Mouse (Mus musculus) forebrain, embryonic 15.5 days (tissue): Measurements from ENCODE around the gene Bscl2. TPM values are rescaled to one million over a fixed set of nuclear protein-coding genes. Genes with fewer than 3 reads are reported as not detected.

Source experiments
- ATAC-seq: fragments of 200-750 bp; cut with Nextera tagmentation; replicated peaks from 2 replicates; pipeline ENCODE4 v1.8.0; 2017; ENCODE audit warnings: mild to moderate bottlenecking, moderate TSS enrichment, moderate library complexity
- H3K27ac ChIP-seq: fragments of 300-500 bp; sonication (generic); replicated peaks from 2 replicates; pipeline ENCODE4 v1.5.1; 2015; ENCODE audit warnings: mild to moderate bottlenecking, inconsistent platforms
- H3K27me3 ChIP-seq: fragments of 300-500 bp; sonication (generic); 2 replicates; pipeline ENCODE4 v1.6.1; 2015; ENCODE audit warnings: inconsistent platforms
- H3K36me3 ChIP-seq: fragments of 300-500 bp; sonication (generic); 2 replicates; pipeline ENCODE4 v1.6.1; 2015; ENCODE audit warnings: mild to moderate bottlenecking, inconsistent platforms
- H3K4me1 ChIP-seq: fragments of 300-500 bp; sonication (generic); 2 replicates; pipeline ENCODE4 v1.6.1; 2015; ENCODE audit warnings: inconsistent platforms
- H3K4me2 ChIP-seq: fragments of 300-500 bp; sonication (generic); replicated peaks from 2 replicates; pipeline ENCODE4 v1.6.1; 2015; ENCODE audit warnings: mild to moderate bottlenecking, inconsistent platforms
- H3K4me3 ChIP-seq: fragments of 300-500 bp; sonication (generic); 2 replicates; pipeline ENCODE4 v1.5.1; 2015; ENCODE audit warnings: mild to moderate bottlenecking, inconsistent platforms
- H3K9ac ChIP-seq: fragments of 300-500 bp; sonication (generic); replicated peaks from 2 replicates; pipeline ENCODE4 v1.6.1; 2015; ENCODE audit warnings: mild to moderate bottlenecking, inconsistent platforms
- H3K9me3 ChIP-seq: fragments of 300-500 bp; sonication (generic); 2 replicates; pipeline ENCODE4 v1.6.1; 2016; ENCODE audit warnings: inconsistent platforms
- WGBS: fragments of 180-500 bp; shearing (Covaris S2); methylation state at CpG from one replicate; pipeline ENCODE4 v1.1.7; 2015; ENCODE audit warnings: mixed read lengths; 5-methylcytosine and 5-hydroxymethylcytosine counted together
- polyA plus RNA-seq: library from polyadenylated mRNA; unstranded; fragments of >200 nt; fragmentation: Nextera tagmentation; extraction: Ambion mirVana; gene quantifications from 2 replicates; pipeline ENCODE4 v1.2.1, GENCODE M21; 2015

Gene Bscl2
- polyA plus RNA-seq: 80.7 and 85.2 TPM in 2 replicates

GRCm38 (mm10) chr19:8837251-8837791 lies at the start of gene Bscl2:
Gene Bscl2, plus strand, starts transcription at chr19:8837467.
- under 1% methylated on average over 38 of the region's 38 CpGs for WGBS
- ATAC-seq: peak; percentile 71
- Histone ChIP-seq H3K27ac (peak within 1 kb of the TSS; percentile 98), H3K4me1 (peaks cover 25% of the 10 kb centered on the region), H3K4me2 (peak within 1 kb of the TSS; percentile 71), H3K9ac (peak within 1 kb of the TSS; percentile 75), H3K4me3 (peak within 1 kb of the TSS; percentile 60), H3K9me3 (no peaks in the 10 kb centered on the region), H3K36me3 (peaks cover 40% of the 10 kb centered on the region), H3K27me3 (no peaks in the 10 kb centered on the region)

DNA sequence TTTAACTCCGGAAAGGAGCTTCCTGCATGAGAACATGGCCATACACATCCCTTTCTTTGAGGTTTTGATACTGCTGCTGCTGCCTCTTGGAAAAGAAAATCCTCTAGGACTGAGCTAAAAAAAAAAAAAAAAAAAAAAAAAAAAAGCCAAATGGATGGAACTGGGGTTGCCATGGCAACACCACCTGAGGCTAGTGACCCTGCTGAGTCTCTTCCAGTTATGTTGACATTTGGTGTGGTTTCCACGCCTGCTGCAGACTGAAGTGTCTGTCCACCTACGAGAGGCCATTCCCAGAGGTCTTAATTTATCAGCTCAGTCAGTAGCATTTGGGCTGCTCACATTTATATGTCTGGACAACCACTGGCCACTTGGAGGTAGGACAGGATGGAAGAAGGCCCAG lies 48.7 kb upstream of the Bscl2 start:
- H3K9me3 ChIP-seq: no peaks in the 10 kb centered on the region
- H3K9ac ChIP-seq: 0 out of 2 replicates have a peak overlapping the region, but pooled peaks have one; percentile 7
- H3K27me3 ChIP-seq: no peaks in the 10 kb centered on the region
- no peak overlapping the region for H3K4me2 ChIP-seq
- ATAC-seq: no peak
- H3K4me1 ChIP-seq: peaks cover 13% of the 10 kb centered on the region
- peak overlapping the region; percentile 40; the same call in 1 of the 2 replicates for H3K27ac ChIP-seq
- peaks cover 14% of the 10 kb centered on the region for H3K36me3 ChIP-seq
- no peak overlapping the region for H3K4me3 ChIP-seq
- WGBS: 17% methylated on average over 3 of the region's 3 CpGs

DNA sequence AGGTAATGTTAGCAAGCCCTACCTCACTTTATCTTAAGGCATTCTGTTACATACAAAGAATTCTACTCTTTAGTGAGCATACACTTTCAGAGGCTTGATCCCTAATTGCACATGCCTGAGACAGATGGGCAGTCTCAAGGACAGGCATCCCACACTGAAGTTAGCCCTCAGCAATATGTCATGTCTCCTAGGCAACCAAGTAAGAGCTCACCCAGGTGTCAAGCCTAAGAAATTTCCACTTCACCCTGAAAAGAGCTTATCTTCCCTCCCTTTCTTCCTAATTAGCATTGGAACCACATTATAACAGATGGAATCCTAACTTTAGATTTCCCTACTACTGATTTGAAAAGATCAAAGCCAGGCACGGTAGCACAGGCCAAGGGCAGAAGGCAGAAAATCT lies 48.1 kb upstream of the Bscl2 start:
- Histone ChIP-seq H3K4me1 (peaks cover 13% of the 10 kb centered on the region), H3K27me3 (no peaks in the 10 kb centered on the region), H3K9ac (no peak overlapping the region), H3K27ac (peak overlapping the region; percentile 40), H3K9me3 (no peaks in the 10 kb centered on the region), H3K4me2 (no peak overlapping the region), H3K4me3 (no peak overlapping the region), H3K36me3 (peaks cover 19% of the 10 kb centered on the region)
- no peak for ATAC-seq
- WGBS: 58% methylated on average over 1 of the region's 1 CpGs

DNA sequence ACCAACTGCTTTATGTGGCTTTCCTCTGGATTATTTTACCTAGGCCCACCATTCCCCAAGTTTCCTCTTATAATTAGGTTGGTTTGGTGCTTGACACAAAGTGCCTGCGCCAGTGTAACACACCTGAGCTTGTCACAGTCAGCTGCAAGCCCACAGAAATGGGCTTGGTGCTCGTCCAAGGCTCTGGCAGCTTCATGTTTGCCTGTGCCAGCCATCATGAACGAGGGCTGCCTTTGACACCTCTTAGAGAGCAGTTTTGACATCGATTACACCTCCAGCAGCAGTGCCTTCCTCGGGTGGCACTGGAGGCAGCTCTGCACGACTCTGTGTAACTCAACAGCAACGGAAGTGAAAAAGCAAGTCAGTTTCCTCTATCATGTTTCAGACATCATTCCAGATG lies 47.1 kb upstream of the Bscl2 start:
- ATAC-seq: no peak
- Histone ChIP-seq H3K4me1 (peaks cover 12% of the 10 kb centered on the region), H3K36me3 (peaks cover 27% of the 10 kb centered on the region), H3K9me3 (no peaks in the 10 kb centered on the region), H3K9ac (no peak overlapping the region), H3K4me3 (no peak overlapping the region), H3K4me2 (no peak overlapping the region), H3K27ac (no peak overlapping the region), H3K27me3 (no peaks in the 10 kb centered on the region)
- WGBS: 85% methylated on average over 7 of the region's 7 CpGs

DNA sequence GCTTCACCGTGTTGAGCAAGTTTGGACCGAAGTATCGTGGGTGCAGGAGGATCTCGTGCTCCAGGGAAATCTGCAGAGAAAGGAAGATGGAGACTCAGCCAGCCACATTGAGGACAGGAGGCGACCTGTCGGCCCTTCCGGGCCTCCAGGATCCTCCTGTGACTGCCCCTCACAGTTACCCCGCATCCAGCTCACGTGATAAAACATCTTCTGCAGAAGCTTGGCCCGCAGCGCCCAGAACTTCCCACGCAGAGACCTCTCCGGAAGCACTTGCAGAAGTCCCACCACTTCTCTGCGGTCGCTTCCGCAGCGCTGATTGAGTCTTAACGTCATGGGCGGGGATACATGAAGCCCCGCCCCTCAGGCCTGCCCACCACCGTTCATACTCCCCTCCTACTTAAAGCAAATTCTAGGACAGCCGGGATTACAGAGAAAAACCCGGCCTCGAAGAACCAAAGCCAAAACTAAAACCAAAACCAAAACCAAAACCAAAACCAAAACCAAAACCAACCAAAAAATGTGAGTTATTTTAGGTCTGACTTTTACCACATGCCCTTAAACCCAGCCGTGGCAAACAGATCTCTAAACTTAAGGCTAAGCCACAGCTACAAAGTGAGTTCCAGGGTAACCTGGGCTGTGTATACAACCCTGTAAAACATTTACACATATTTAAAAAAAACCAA lies 38.9 kb upstream of the Bscl2 start, which contains the start of gene Polr2g:
Gene Polr2g (minus strand): TSS at position 314 of the 683 bp plus-strand sequence.
- Histone ChIP-seq H3K27ac (peak within 1 kb of the TSS; percentile 70), H3K9me3 (no peaks in the 10 kb centered on the region), H3K4me2 (peak within 1 kb of the TSS; percentile 89), H3K9ac (peak within 1 kb of the TSS; percentile 74), H3K4me3 (peak within 1 kb of the TSS; percentile 78), H3K36me3 (peaks cover 21% of the 10 kb centered on the region), H3K27me3 (no peaks in the 10 kb centered on the region), H3K4me1 (peaks cover 32% of the 10 kb centered on the region)
- peak; percentile 75 for ATAC-seq
- WGBS: 2% methylated on average over 25 of the region's 25 CpGs

DNA sequence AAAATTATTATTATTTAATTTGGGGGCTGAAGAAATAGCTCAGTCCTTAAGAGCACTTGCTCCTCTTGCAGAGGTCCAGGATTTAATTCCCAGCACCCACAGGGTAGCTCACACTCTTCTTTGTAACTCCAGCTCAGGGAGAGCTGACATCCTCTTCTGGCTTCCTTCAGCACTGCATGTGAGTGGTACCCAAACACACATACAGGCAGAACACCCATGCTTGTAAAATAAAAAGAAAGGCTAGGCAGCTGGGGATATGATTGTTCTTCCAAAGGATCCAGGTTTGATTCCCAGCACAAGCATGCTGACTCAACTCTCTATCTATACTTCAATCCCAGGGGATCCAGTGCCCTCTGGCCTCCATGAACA lies 38.3 kb upstream of the Bscl2 start:
- H3K27me3 ChIP-seq: no peaks in the 10 kb centered on the region
- peaks cover 16% of the 10 kb centered on the region for H3K36me3 ChIP-seq
- H3K4me3 ChIP-seq: no peak overlapping the region; the same call in 1 of the 2 replicates
- peaks cover 36% of the 10 kb centered on the region for H3K4me1 ChIP-seq
- peak overlapping the region; percentile 89; the same call in 1 of the 2 replicates for H3K4me2 ChIP-seq
- no peak for ATAC-seq
- H3K27ac ChIP-seq: no peak overlapping the region
- H3K9me3 ChIP-seq: no peaks in the 10 kb centered on the region
- no peak overlapping the region for H3K9ac ChIP-seq

DNA sequence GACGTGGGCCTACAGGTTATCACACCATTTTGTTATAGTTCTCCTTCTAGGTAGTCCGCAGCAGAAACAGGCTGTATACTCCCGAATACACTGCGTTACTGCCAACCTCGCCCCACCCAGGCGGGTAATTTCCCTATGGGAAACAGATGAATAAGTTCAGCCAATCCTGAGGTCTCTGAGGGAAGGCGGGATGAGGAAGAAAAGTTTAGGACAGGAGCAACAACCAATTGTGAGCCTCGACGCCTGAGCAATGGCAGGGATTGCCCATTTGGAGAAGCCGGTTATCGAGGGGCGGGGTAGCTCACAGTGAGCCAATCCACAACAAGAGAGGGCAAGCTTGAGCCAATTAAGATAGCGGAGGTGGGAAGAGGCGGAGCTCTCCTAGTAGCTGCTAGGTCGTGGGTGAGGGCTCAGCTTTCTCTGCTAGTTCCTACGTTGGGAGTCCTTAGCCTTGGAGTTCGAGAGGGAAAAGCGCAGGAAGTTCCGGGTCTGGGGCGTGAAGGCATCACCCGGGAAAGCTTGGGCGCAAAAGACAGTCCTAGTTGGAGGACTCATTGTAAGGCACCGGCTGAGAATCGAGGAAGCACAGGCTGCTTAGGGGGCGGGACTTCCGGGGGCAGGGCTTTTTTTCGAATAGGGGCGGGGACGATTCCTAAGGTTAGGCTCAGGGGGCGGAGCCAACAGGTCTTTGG lies 35.0 kb upstream of the Bscl2 start, which contains the start of gene Zbtb3:
Gene Zbtb3 (plus strand): TSS at position 426 of the 692 bp plus-strand sequence.
- peak; percentile 97 for ATAC-seq
- under 1% methylated on average over 30 of the region's 30 CpGs for WGBS
- peak within 1 kb of the TSS; percentile 69 for H3K4me3 ChIP-seq

GRCm38 (mm10) chr19:8803204-8803780 lies 34.0 kb upstream of the Bscl2 start:
- 89% methylated on average over 9 of the region's 9 CpGs for WGBS
- H3K4me1 ChIP-seq: peaks cover 22% of the 10 kb centered on the region
- H3K4me2 ChIP-seq: peak overlapping the region; percentile 61
- peaks cover 33% of the 10 kb centered on the region for H3K36me3 ChIP-seq
- H3K9me3 ChIP-seq: no peaks in the 10 kb centered on the region
- H3K9ac ChIP-seq: peak overlapping the region; percentile 0; the same call in 1 of the 2 replicates
- peak overlapping the region; percentile 69 for H3K4me3 ChIP-seq
- no peak for ATAC-seq
- no peak overlapping the region for H3K27ac ChIP-seq
- no peaks in the 10 kb centered on the region for H3K27me3 ChIP-seq

More for the DNA sequence above, 35.0 kb upstream of the Bscl2 start, which contains the start of gene Zbtb3:
- H3K9ac ChIP-seq: peak within 1 kb of the TSS; percentile 65
- no peaks in the 10 kb centered on the region for H3K9me3 ChIP-seq
- H3K27ac ChIP-seq: peak within 1 kb of the TSS; percentile 95
- peak within 1 kb of the TSS; percentile 61 for H3K4me2 ChIP-seq
- H3K36me3 ChIP-seq: peaks cover 23% of the 10 kb centered on the region
- peaks cover 30% of the 10 kb centered on the region for H3K4me1 ChIP-seq
- no peaks in the 10 kb centered on the region for H3K27me3 ChIP-seq

DNA sequence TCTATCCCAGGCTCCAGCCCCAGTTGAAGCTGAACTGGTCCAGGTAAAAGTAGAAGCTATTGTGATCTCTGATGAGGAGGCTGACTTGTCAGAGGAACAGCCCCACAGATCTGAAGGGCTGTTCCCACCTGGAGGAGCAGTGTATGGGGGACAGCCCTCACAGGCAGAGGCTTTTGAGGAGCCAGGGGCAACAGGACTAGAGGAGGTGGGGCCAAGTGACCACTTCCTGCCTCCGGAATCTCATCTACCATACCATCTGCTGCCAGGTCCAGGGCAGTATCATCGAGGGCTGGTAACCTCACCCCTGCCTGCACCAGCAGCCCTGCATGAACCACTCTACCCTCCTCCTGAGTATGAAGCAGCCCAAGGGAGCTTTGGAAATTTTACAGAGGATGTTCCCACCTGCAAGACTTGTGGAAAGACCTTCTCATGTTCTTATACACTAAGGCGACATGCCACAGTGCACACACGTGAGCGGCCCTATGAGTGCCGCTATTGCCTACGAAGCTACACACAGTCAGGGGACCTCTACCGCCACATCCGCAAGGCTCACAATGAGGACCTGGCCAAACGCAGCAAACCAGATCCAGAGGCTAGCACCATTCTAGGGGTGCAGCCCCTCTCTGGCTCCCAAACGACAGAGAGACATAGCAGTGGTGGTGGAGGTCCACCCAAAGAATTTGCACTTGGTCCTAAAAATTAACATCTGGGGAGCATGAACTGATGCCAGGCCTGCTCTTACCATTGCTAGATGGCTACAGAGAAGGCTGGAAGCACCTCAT lies 33.2 kb upstream of the Bscl2 start:
- Histone ChIP-seq H3K4me3 (no peak overlapping the region), H3K36me3 (peaks cover 36% of the 10 kb centered on the region), H3K4me2 (no peak overlapping the region), H3K9me3 (no peaks in the 10 kb centered on the region), H3K4me1 (peaks cover 19% of the 10 kb centered on the region), H3K9ac (no peak overlapping the region), H3K27me3 (no peaks in the 10 kb centered on the region), H3K27ac (no peak overlapping the region)
- ATAC-seq: no peak
- 91% methylated on average over 11 of the region's 11 CpGs for WGBS

- Histone ChIP-seq H3K4me2 (no peak overlapping the region), H3K27me3 (no peaks in the 10 kb centered on the region), H3K9ac (no peak overlapping the region), H3K36me3 (peaks cover 57% of the 10 kb centered on the region), H3K4me1 (peaks cover 16% of the 10 kb centered on the region), H3K4me3 (no peak overlapping the region), H3K9me3 (no peaks in the 10 kb centered on the region), H3K27ac (no peak overlapping the region)
- 93% methylated on average over 5 of the region's 5 CpGs for WGBS
- no peak for ATAC-seq
Measured at GRCm38 (mm10) chr19:8806810-8807209, 30.5 kb upstream of the Bscl2 start.

GRCm38 (mm10) chr19:8815812-8816211 lies 21.5 kb upstream of the Bscl2 start:
- ATAC-seq: no peak
- Histone ChIP-seq H3K9me3 (no peaks in the 10 kb centered on the region), H3K27me3 (no peaks in the 10 kb centered on the region), H3K9ac (peak overlapping the region; percentile 22; the same call in 1 of the 2 replicates), H3K4me2 (no peak overlapping the region), H3K27ac (no peak overlapping the region), H3K36me3 (peaks cover 38% of the 10 kb centered on the region), H3K4me3 (no peak overlapping the region), H3K4me1 (peaks cover 37% of the 10 kb centered on the region)
- WGBS: 72% methylated on average over 11 of the region's 11 CpGs
